Mouse (Mus musculus) right cerebral cortex, adult 2 months (tissue): Measurements from ENCODE around the gene Fn3k.

Experiments
- DNase-seq, 2 experiments: peaks; one replicate each; pipeline ENCODE4 v3.0.0; 2021 to 2022; ENCODE audit warnings: low spot score in 2 of 2

Gene Fn3k

GRCm38 (mm10) chr11:121434156-121435155 is at the start of gene Fn3k:
TSS of gene Fn3k (plus strand) at chr11:121434913.
- DNase-seq, result peak; percentile 96 to 97

- peak; percentile 96 to 97 for DNase-seq
These were observed 46.8 kb upstream of the Fn3k start, which contains the start of gene Rab40b for GRCm38 (mm10) chr11:121387750-121388553. TSS of gene Rab40b (minus strand) at chr11:121388251.

- DNase-seq, result no peak
These were observed 46.2 kb upstream of the Fn3k start for GRCm38 (mm10) chr11:121388554-121388945.

- no peak for DNase-seq
These were observed 43.9 kb upstream of the Fn3k start for GRCm38 (mm10) chr11:121390793-121391192.

GRCm38 (mm10) chr11:121392405-121392804 is 42.3 kb upstream of the Fn3k start:
- no peak for DNase-seq

GRCm38 (mm10) chr11:121407366-121408155 is 27.2 kb upstream of the Fn3k start:
- peak; percentile 47 to 53 for DNase-seq

GRCm38 (mm10) chr11:121414762-121415161 is 20.0 kb upstream of the Fn3k start:
- DNase-seq, result no peak

GRCm38 (mm10) chr11:121415351-121415750 is 19.4 kb upstream of the Fn3k start:
- no peak for DNase-seq

- no peak for DNase-seq
These were observed 16.7 kb upstream of the Fn3k start for GRCm38 (mm10) chr11:121417971-121418370.

- DNase-seq, result peak in 1 of 2 experiments; percentile 36
These were observed 15.8 kb upstream of the Fn3k start for GRCm38 (mm10) chr11:121418932-121419331.

- no peak for DNase-seq
These were observed 14.3 kb upstream of the Fn3k start for GRCm38 (mm10) chr11:121420379-121420778.

- peak; percentile 98 to 99 for DNase-seq
These were observed 13.7 kb upstream of the Fn3k start, which contains the start of gene Fn3krp for GRCm38 (mm10) chr11:121420830-121421552. TSS of gene Fn3krp (plus strand) at chr11:121421401.

GRCm38 (mm10) chr11:121421553-121422173 is 13.1 kb upstream of the Fn3k start:
- DNase-seq, result no peak

GRCm38 (mm10) chr11:121433397-121433796 is 1.3 kb upstream of the Fn3k start:
- no peak for DNase-seq

- no peak for DNase-seq
These were observed 2.5 kb downstream of the Fn3k start for GRCm38 (mm10) chr11:121437236-121437635.

- no peak for DNase-seq
These were observed 5.1 kb downstream of the Fn3k start for GRCm38 (mm10) chr11:121439686-121440292.

- DNase-seq, result no peak
These were observed 6.9 kb downstream of the Fn3k start for GRCm38 (mm10) chr11:121441653-121442052.

- no peak for DNase-seq
These were observed 7.4 kb downstream of the Fn3k start for GRCm38 (mm10) chr11:121442076-121442475.

GRCm38 (mm10) chr11:121451216-121451726 is 16.6 kb downstream of the Fn3k start:
- DNase-seq, result no peak
